Mouse (Mus musculus) hindbrain, embryonic 13.5 days (tissue): ENCODE data around the gene Draxin. TPM values are rescaled to one million over a fixed set of nuclear protein-coding genes. Genes with fewer than 3 reads are reported as not detected.

Experiments
- ATAC-seq: fragments of 200-750 bp; cut with Nextera tagmentation; 2 replicates; pipeline ENCODE4 v1.8.0; 2017; ENCODE audit warnings: moderate TSS enrichment; ENCODE audit not compliant: low FRiP score
- H3K27ac ChIP-seq: fragments of 300-500 bp; sonication (generic); 2 replicates; pipeline ENCODE4 v1.5.1; 2015; ENCODE audit warnings: inconsistent platforms, mild to moderate bottlenecking, moderate library complexity
- H3K27me3 ChIP-seq: fragments of 300-500 bp; sonication (generic); 2 replicates; pipeline ENCODE4 v1.6.1; 2015; ENCODE audit warnings: mild to moderate bottlenecking, inconsistent platforms
- H3K36me3 ChIP-seq: fragments of 300-500 bp; sonication (generic); 2 replicates; pipeline ENCODE4 v1.6.1; 2015; ENCODE audit warnings: mild to moderate bottlenecking, inconsistent platforms
- H3K4me1 ChIP-seq: fragments of 300-500 bp; sonication (generic); replicated peaks from 2 replicates; pipeline ENCODE4 v1.6.1; 2015; ENCODE audit warnings: inconsistent platforms
- H3K4me2 ChIP-seq: fragments of 300-500 bp; sonication (generic); 2 replicates; pipeline ENCODE4 v1.6.1; 2015; ENCODE audit warnings: inconsistent platforms, mild to moderate bottlenecking, moderate library complexity
- H3K4me3 ChIP-seq: fragments of 300-500 bp; sonication (generic); 2 replicates; pipeline ENCODE4 v1.5.1; 2015; ENCODE audit warnings: mild to moderate bottlenecking, inconsistent platforms
- H3K9ac ChIP-seq: fragments of 300-500 bp; sonication (generic); 2 replicates; pipeline ENCODE4 v1.6.1; 2015; ENCODE audit warnings: mild to moderate bottlenecking, inconsistent platforms
- H3K9me3 ChIP-seq: fragments of 300-500 bp; sonication (generic); 2 replicates; pipeline ENCODE4 v1.6.1; 2016; ENCODE audit warnings: inconsistent platforms
- WGBS: fragments of 180-500 bp; shearing (Covaris S2); methylation state at CpG from one replicate; pipeline ENCODE4 v1.1.7; 2015; 5-methylcytosine and 5-hydroxymethylcytosine counted together
- polyA plus RNA-seq: library from polyadenylated mRNA; unstranded; fragments of >200 nt; fragmentation: Nextera tagmentation; extraction: Ambion mirVana; gene quantifications from 2 replicates; pipeline ENCODE4 v1.2.1, GENCODE M21; 2015

The Draxin gene
- polyA plus RNA-seq, 1 experiment from 2014 or later = 20.9 TPM

DNA sequence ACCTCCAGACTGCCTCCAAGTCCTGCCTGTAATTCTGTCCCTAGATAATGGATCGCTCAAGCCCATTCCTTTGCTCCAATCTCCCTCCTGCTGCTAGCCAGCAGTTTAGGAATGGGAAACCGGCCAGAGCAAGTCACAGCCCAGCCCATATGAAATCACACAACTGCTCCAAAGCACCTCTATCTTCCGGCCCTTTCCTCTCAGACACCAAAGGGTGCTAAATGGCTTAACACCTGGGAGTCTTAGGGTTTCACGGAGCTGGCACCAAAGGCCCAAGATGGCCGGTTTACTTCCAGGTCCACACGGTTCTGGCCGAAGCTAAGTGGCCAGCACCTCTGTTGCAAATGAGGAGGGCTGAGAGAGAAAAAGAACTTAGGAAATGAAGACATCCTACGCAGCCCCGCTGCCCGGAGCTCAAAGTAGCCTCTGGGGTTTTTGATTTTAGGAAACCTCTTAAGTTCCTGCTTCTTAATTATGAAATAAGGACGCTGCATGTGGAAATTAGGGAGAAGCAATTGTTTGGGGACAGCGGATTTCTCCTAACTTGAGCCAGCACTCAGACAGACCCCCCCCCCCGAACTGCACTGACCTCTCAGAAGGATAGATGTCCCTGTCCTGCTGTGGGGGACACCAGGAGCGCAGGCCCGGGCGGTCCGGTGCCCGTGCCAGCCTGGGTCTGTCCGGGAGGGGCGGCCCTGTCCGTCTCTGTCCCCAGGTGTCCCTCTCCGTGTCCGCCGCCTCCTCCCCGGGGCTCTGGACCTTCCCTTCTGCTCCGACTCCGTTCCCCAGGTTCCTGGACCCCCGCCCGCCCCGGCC lies 43.2 kb downstream of the Draxin start:
- 1% methylated on average over 26 of the region's 30 CpGs for WGBS
- no peaks in the 10 kb centered on the region for H3K9me3 ChIP-seq
- ATAC-seq = peak; percentile 55
- H3K27me3 ChIP-seq = no peaks in the 10 kb centered on the region
- H3K4me2 ChIP-seq = peak overlapping the region; percentile 76
- no peaks in the 10 kb centered on the region for H3K36me3 ChIP-seq
- peak overlapping the region; percentile 41; the same call in 1 of the 2 replicates for H3K27ac ChIP-seq
- peak overlapping the region; percentile 78 for H3K9ac ChIP-seq
- peak overlapping the region; percentile 56 for H3K4me3 ChIP-seq
- peaks cover 50% of the 10 kb centered on the region for H3K4me1 ChIP-seq

GRCm38 (mm10) chr4:148085907-148086305 lies 44.6 kb downstream of the Draxin start:
- Histone ChIP-seq H3K27ac (no peak overlapping the region), H3K9ac (no peak overlapping the region), H3K27me3 (no peaks in the 10 kb centered on the region), H3K4me1 (peaks cover 50% of the 10 kb centered on the region), H3K36me3 (no peaks in the 10 kb centered on the region), H3K9me3 (no peaks in the 10 kb centered on the region), H3K4me2 (no peak overlapping the region), H3K4me3 (no peak overlapping the region)
- 70% methylated on average over 3 of the region's 3 CpGs for WGBS
- ATAC-seq = no peak

GRCm38 (mm10) chr4:148085131-148085906 lies 45.2 kb downstream of the Draxin start:
- H3K9ac ChIP-seq = no peak overlapping the region
- H3K4me3 ChIP-seq = no peak overlapping the region
- H3K4me2 ChIP-seq = no peak overlapping the region
- H3K36me3 ChIP-seq = no peaks in the 10 kb centered on the region
- WGBS = 41% methylated on average over 10 of the region's 10 CpGs
- H3K4me1 ChIP-seq = peaks cover 50% of the 10 kb centered on the region
- ATAC-seq = no peak
- no peaks in the 10 kb centered on the region for H3K27me3 ChIP-seq
- no peaks in the 10 kb centered on the region for H3K9me3 ChIP-seq
- no peak overlapping the region for H3K27ac ChIP-seq

- H3K9ac ChIP-seq = no peak overlapping the region
- H3K9me3 ChIP-seq = no peaks in the 10 kb centered on the region
- H3K27ac ChIP-seq = no peak overlapping the region
- ATAC-seq = no peak
- H3K27me3 ChIP-seq = no peaks in the 10 kb centered on the region
- 13% methylated on average over 8 of the region's 8 CpGs for WGBS
- no peak overlapping the region for H3K4me2 ChIP-seq
- peaks cover 49% of the 10 kb centered on the region for H3K4me1 ChIP-seq
- no peak overlapping the region for H3K4me3 ChIP-seq
- H3K36me3 ChIP-seq = no peaks in the 10 kb centered on the region
These were observed 46.2 kb downstream of the Draxin start for GRCm38 (mm10) chr4:148084261-148084714.

DNA sequence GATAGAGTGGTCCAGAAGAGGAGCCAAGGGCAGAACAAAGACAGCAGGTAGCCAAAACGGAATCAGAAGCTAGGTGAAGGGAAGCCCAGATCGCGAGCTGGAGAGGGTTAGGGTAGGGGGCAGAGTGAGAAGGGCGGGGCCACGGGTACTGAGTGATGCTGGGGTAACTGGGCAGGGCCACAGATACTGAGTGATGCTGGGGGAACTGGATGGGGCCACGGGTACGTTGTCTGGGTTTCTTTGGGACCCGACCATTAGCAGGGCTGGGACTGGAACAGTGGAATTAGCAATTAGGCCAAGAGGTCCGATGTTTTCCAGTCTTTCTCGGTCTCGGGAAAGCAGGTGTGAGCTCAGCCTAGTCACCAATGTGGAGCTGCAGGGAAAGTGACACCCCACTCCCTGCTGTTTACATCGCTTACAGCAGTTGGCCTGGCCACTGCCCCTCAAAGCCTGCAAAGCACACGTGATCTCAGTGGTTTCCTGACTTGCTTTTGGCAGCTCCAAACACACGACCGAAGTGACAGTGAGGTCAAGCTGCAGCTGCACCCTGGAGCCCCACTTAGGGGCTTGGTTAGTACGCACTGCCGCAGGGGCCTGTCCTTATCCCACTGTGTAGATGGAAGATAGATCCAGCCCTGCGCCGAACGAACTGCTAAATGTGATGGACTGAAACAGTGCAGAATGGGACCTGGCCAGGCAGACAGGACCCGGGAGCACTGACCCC lies 47.2 kb downstream of the Draxin start:
- Histone ChIP-seq H3K4me1 (peaks cover 41% of the 10 kb centered on the region), H3K9ac (no peak overlapping the region), H3K4me3 (no peak overlapping the region), H3K27ac (no peak overlapping the region), H3K4me2 (no peak overlapping the region), H3K27me3 (no peaks in the 10 kb centered on the region), H3K9me3 (no peaks in the 10 kb centered on the region), H3K36me3 (no peaks in the 10 kb centered on the region)
- no peak for ATAC-seq
- WGBS = 56% methylated on average over 21 of the region's 21 CpGs

DNA sequence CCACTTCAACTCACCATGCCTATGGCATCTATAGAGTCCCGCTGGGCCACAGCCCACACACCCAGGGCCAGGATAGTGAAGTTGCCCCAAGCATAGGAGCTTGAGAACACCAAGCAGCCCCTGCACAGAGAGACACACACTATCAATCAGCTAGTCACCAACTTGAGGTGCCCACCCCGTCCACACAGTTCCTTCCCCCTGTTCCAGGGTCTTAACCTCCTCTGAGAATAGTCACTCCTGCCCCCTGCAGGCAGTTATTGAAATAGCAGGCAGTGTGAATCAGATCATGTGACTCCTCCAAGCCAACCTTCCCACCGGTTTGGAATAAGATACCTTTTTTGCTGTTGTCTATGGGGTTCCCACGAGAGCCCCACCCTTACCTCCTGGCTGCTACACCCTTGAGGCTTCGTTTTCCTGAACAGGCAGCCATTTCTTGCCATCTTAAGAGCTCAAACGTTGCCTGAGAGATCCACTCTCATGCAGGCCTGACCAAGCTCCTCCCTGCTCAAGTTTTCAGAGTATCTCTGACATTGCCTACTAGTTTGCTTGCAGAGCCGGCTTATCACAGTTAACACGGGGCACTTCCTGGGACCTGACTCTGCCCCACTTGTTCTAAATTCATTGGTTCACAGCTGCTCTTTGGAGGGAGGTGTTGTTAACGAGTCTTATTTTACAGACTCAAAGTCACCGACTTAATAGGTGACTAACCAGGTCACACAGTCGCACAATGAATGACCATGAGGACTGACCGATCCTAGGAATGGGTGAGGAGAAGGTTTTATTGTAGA lies 48.0 kb downstream of the Draxin start:
- Histone ChIP-seq H3K4me2 (no peak overlapping the region), H3K27ac (no peak overlapping the region), H3K27me3 (no peaks in the 10 kb centered on the region), H3K9ac (no peak overlapping the region), H3K36me3 (no peaks in the 10 kb centered on the region), H3K4me1 (peaks cover 33% of the 10 kb centered on the region), H3K9me3 (no peaks in the 10 kb centered on the region), H3K4me3 (no peak overlapping the region)
- 53% methylated on average over 12 of the region's 12 CpGs for WGBS
- no peak for ATAC-seq

- Histone ChIP-seq H3K36me3 (no peaks in the 10 kb centered on the region), H3K9me3 (no peaks in the 10 kb centered on the region), H3K4me3 (no peak overlapping the region), H3K4me2 (no peak overlapping the region), H3K9ac (no peak overlapping the region), H3K27ac (no peak overlapping the region), H3K4me1 (peaks cover 22% of the 10 kb centered on the region), H3K27me3 (no peaks in the 10 kb centered on the region)
- WGBS = 96% methylated on average over 10 of the region's 10 CpGs
- ATAC-seq = no peak
These were observed 49.3 kb downstream of the Draxin start for GRCm38 (mm10) chr4:148081201-148081600.

DNA sequence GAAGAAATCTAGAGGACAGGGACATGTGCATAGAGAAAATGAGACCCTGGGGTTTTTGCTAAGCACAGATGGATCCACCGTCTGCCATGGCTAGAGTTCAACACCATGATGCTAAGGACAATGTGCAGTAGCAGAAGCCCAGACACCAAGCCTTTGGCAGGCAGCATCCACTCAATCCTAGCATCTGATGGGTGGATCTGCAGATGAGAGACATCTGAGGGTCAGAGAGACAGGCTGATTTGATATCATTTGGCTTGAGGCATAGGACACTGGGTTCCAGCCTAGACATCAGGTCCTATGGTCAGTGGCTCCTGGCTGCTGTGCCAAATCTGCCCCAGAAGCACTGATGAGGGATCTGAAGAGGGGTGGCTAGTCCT lies 49.9 kb downstream of the Draxin start:
- Histone ChIP-seq H3K9me3 (no peaks in the 10 kb centered on the region), H3K4me2 (no peak overlapping the region), H3K27me3 (no peaks in the 10 kb centered on the region), H3K27ac (no peak overlapping the region), H3K36me3 (no peaks in the 10 kb centered on the region), H3K9ac (no peak overlapping the region), H3K4me1 (peaks cover 17% of the 10 kb centered on the region), H3K4me3 (no peak overlapping the region)
- ATAC-seq = no peak
- 91% methylated on average over 1 of the region's 1 CpGs for WGBS

GRCm38 (mm10) chr4:148079944-148080596 lies 50.4 kb downstream of the Draxin start:
- Histone ChIP-seq H3K4me3 (no peak overlapping the region), H3K27me3 (no peaks in the 10 kb centered on the region), H3K27ac (no peak overlapping the region), H3K36me3 (no peaks in the 10 kb centered on the region), H3K4me1 (peaks cover 13% of the 10 kb centered on the region), H3K4me2 (no peak overlapping the region), H3K9ac (no peak overlapping the region), H3K9me3 (no peaks in the 10 kb centered on the region)
- WGBS = 90% methylated on average over 8 of the region's 8 CpGs
- ATAC-seq = no peak

DNA sequence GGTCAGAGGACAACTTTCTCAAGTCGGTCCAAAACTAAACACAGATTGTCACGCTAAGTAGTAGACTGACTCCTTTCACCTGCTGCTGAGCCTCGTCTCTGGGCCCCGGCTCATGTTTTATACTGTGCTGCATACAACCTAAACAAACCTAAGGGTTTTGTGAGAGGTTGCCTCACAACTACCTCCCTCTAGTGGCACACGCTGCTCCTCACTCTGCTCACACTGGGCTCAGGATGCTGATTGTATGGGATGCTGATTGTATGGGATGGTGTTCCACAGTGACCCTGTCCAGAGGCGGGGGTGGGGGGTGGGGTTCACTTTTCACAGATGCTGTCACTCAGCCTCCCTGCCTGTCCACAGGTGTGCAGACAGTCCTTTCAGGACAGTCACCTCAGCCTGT lies 51.3 kb downstream of the Draxin start:
- peaks cover 12% of the 10 kb centered on the region for H3K4me1 ChIP-seq
- no peak overlapping the region for H3K9ac ChIP-seq
- 64% methylated on average over 6 of the region's 6 CpGs for WGBS
- no peak overlapping the region for H3K27ac ChIP-seq
- H3K4me3 ChIP-seq = no peak overlapping the region
- H3K36me3 ChIP-seq = no peaks in the 10 kb centered on the region
- H3K9me3 ChIP-seq = no peaks in the 10 kb centered on the region
- H3K4me2 ChIP-seq = no peak overlapping the region
- ATAC-seq = no peak
- H3K27me3 ChIP-seq = no peaks in the 10 kb centered on the region

- H3K4me3 ChIP-seq = no peak overlapping the region
- WGBS = 89% methylated on average over 6 of the region's 6 CpGs
- H3K27me3 ChIP-seq = no peaks in the 10 kb centered on the region
- no peak overlapping the region for H3K27ac ChIP-seq
- no peaks in the 10 kb centered on the region for H3K36me3 ChIP-seq
- no peak overlapping the region for H3K4me2 ChIP-seq
- no peak for ATAC-seq
- H3K9me3 ChIP-seq = no peaks in the 10 kb centered on the region
- H3K9ac ChIP-seq = no peak overlapping the region
- 0 out of 2 replicates have a peak, but pooled peaks cover 3% of the 10 kb centered on the region for H3K4me1 ChIP-seq
These were observed 54.6 kb downstream of the Draxin start for GRCm38 (mm10) chr4:148075881-148076280.
